Mouse (Mus musculus) limb, embryonic 14.5 days (tissue): ENCODE data around the gene Grik2. TPM values are rescaled to one million over a fixed set of nuclear protein-coding genes. Genes with fewer than 3 reads are reported as not detected.

Source experiments
- ATAC-seq: fragments of 200-750 bp; cut with Nextera tagmentation; 2 replicates; pipeline ENCODE4 v1.8.0; 2017; ENCODE audit warnings: low read depth, moderate number of reproducible peaks, moderate TSS enrichment; ENCODE audit not compliant: low FRiP score
- DNase-seq: peaks from one replicate; pipeline ENCODE4 v3.0.0-alpha.2; 2015; ENCODE audit warnings: low spot score
- H3K27ac ChIP-seq: fragments of 300-500 bp; sonication (generic); replicated peaks from 2 replicates; pipeline ENCODE4 v1.5.1; 2014; ENCODE audit warnings: low read depth, mild to moderate bottlenecking, low read length, moderate library complexity, mixed read lengths
- H3K27me3 ChIP-seq: fragments of 300-500 bp; sonication (generic); 2 replicates; pipeline ENCODE4 v1.6.1; 2014; ENCODE audit warnings: low read length, mixed read lengths; ENCODE audit not compliant: control insufficient read depth, insufficient read depth
- H3K36me3 ChIP-seq: fragments of 300-500 bp; sonication (generic); 2 replicates; pipeline ENCODE4 v1.6.1; 2014; ENCODE audit warnings: mild to moderate bottlenecking, low read length, moderate library complexity, mixed read lengths; ENCODE audit not compliant: control insufficient read depth, insufficient read depth
- H3K4me1 ChIP-seq: fragments of 300-500 bp; sonication (generic); 2 replicates; pipeline ENCODE4 v1.6.1; 2014; ENCODE audit warnings: antibody characterized with exemption, low read length, mixed read lengths; ENCODE audit not compliant: control insufficient read depth, insufficient read depth
- H3K4me2 ChIP-seq: fragments of 300-500 bp; sonication (generic); replicated peaks from 2 replicates; pipeline ENCODE4 v1.6.1; 2014; ENCODE audit warnings: low read depth, mild to moderate bottlenecking, low read length, moderate library complexity; ENCODE audit not compliant: severe bottlenecking
- H3K4me3 ChIP-seq: fragments of 300-500 bp; sonication (generic); replicated peaks from 2 replicates; pipeline ENCODE4 v1.5.1; 2014; ENCODE audit warnings: low read length
- H3K9ac ChIP-seq: fragments of 300-500 bp; sonication (generic); 2 replicates; pipeline ENCODE4 v1.6.1; 2014; ENCODE audit warnings: mild to moderate bottlenecking, low read depth, low read length, moderate library complexity; ENCODE audit not compliant: severe bottlenecking
- H3K9me3 ChIP-seq: fragments of 300-500 bp; sonication (generic); 2 replicates; pipeline ENCODE4 v1.6.1; 2016; ENCODE audit warnings: low read length; ENCODE audit not compliant: control insufficient read depth
- POLR2A ChIP-seq: fragments of 200-500 bp; IDR thresholded peaks from 2 replicates; pipeline ENCODE4 v1.8.0; 2012; ENCODE audit warnings: inconsistent platforms, mild to moderate bottlenecking, moderate library complexity, borderline replicate concordance; ENCODE audit not compliant: insufficient read depth, insufficient read length; ENCODE audit errors: extremely low read depth
- whole genome bisulfite sequencing: fragments of 180-500 bp; shearing (Covaris S2); extraction: QIAGEN DNeasy Blood & Tissue Kit; methylation state at CpG from one replicate; pipeline ENCODE4 v1.1.7; 2014; 5-methylcytosine and 5-hydroxymethylcytosine counted together
- polyA plus RNA-seq, 2 experiments: library from polyadenylated mRNA; depleted of rRNA in 1 of 2; stranded (reverse) in 1 of 2; unstranded in 1 of 2; fragments of >200 nt; fragmentation: Nextera tagmentation in 1 of 2; extraction: Ambion mirVana in 1 of 2; gene quantifications; 2 replicates each; pipeline versions ENCODE4 v1.2.1 to v1.2.3; 2012 to 2014

Gene Grik2
- polyA plus RNA-seq, 2 experiments: 2.7 to 3.5 TPM

- 0% methylated on average over 1 of the region's 1 CpGs for WGBS
- Histone ChIP-seq H3K27me3 (no peaks in the 10 kb centered on the region), H3K4me2 (no peak overlapping the region), H3K36me3 (no peaks in the 10 kb centered on the region), H3K27ac (no peak overlapping the region), H3K9ac (no peak overlapping the region), H3K9me3 (no peaks in the 10 kb centered on the region), H3K4me3 (no peak overlapping the region), H3K4me1 (no peaks in the 10 kb centered on the region)
- ATAC-seq (no peak), DNase-seq (no peak)
- TF ChIP-seq POLR2A: no peak
Observed at GRCm38 (mm10) chr10:49131311-49131710, 657.3 kb downstream of the Grik2 start.

- no peak overlapping the region for H3K27ac ChIP-seq
- no peaks in the 10 kb centered on the region for H3K4me1 ChIP-seq
- DNase-seq: no peak
- no peak for ATAC-seq
- H3K36me3 ChIP-seq: no peaks in the 10 kb centered on the region
- no peak overlapping the region for H3K4me2 ChIP-seq
- no peaks in the 10 kb centered on the region for H3K9me3 ChIP-seq
- no peak for TF ChIP-seq POLR2A
- no peak overlapping the region for H3K9ac ChIP-seq
- H3K27me3 ChIP-seq: no peaks in the 10 kb centered on the region
- no peak overlapping the region for H3K4me3 ChIP-seq
Observed at GRCm38 (mm10) chr10:49050339-49050738, 738.2 kb downstream of the Grik2 start.

GRCm38 (mm10) chr10:49049391-49049790 is 739.2 kb downstream of the Grik2 start:
- no peaks in the 10 kb centered on the region for H3K27me3 ChIP-seq
- H3K4me2 ChIP-seq: no peak overlapping the region
- H3K9me3 ChIP-seq: no peaks in the 10 kb centered on the region
- no peak overlapping the region for H3K27ac ChIP-seq
- ATAC-seq: no peak
- DNase-seq: no peak
- no peak for TF ChIP-seq POLR2A
- H3K4me1 ChIP-seq: no peaks in the 10 kb centered on the region
- H3K9ac ChIP-seq: no peak overlapping the region
- H3K36me3 ChIP-seq: no peaks in the 10 kb centered on the region
- H3K4me3 ChIP-seq: no peak overlapping the region
